ENCODE assay signal across 13 mouse cellular contexts in genomic region chr12:116978201-116978600, GRCm38 (mm10).
DNase-seq lines count a peak whose midpoint lies in the region; ATAC-seq and TF ChIP-seq lines count a peak whose summit lies in the region.
"Had no signal": no experiment of that assay in that cellular context is flagged by ENCODE, and none has a peak within 500 bp of the region (broad histone marks: within the 10 kb centered on the region; RNA-seq: fewer than 3 reads in every experiment).

No protein-coding gene starts in this region.

- no peak for TF ChIP-seq POLR2A in kidney, adult 2 months (IDR thresholded peaks at IDR 0.05; ENCODE audit: low read depth, low read length)

- no peak overlapping the region for H3K4me3 ChIP-seq in kidney, adult 2 months (ENCODE audit: insufficient read depth, low read depth, low read length)
- H3K4me3 ChIP-seq in kidney, embryonic 16.5 days (ENCODE audit: low read length): no peak overlapping the region
- H3K4me3 ChIP-seq: forebrain, embryonic 15.5 days; lung, embryonic 15.5 days; myocyte had no signal

- no peaks in the 10 kb centered on the region for H3K36me3 ChIP-seq in kidney, adult 2 months (ENCODE audit: control insufficient read depth, insufficient read depth, low read length)
- no peaks in the 10 kb centered on the region for H3K36me3 ChIP-seq in kidney, embryonic 16.5 days (ENCODE audit: insufficient read depth, low read length)
- H3K36me3 ChIP-seq: forebrain, embryonic 15.5 days; G1E; lung, embryonic 15.5 days had no signal

- TF ChIP-seq CTCF in kidney, adult 2 months (conservative IDR thresholded peaks at IDR 0.05; ENCODE audit: insufficient read depth, insufficient read length, low read depth, low read length): peak; percentile 51

- H3K9me3 ChIP-seq in kidney, embryonic 16.5 days (ENCODE audit: low read length): no peaks in the 10 kb centered on the region
- H3K9me3 ChIP-seq: forebrain, embryonic 15.5 days; lung, embryonic 15.5 days had no signal

- H3K9ac ChIP-seq in kidney, embryonic 16.5 days (replicated peaks; ENCODE audit: low read length): no peak overlapping the region
- H3K9ac ChIP-seq: forebrain, embryonic 15.5 days; lung, embryonic 15.5 days had no signal

- no peaks in the 10 kb centered on the region for H3K27me3 ChIP-seq in kidney, adult 2 months (replicated peaks; ENCODE audit: control insufficient read depth, insufficient read depth, low read length)
- no peaks in the 10 kb centered on the region for H3K27me3 ChIP-seq in kidney, embryonic 16.5 days (ENCODE audit: insufficient read depth, low read length)
- H3K27me3 ChIP-seq: forebrain, embryonic 15.5 days; lung, embryonic 15.5 days had no signal

- no peaks in the 10 kb centered on the region for H3K4me1 ChIP-seq in kidney, adult 2 months (ENCODE audit: control insufficient read depth, insufficient read depth, low read length)
- no peaks in the 10 kb centered on the region for H3K4me1 ChIP-seq in kidney, embryonic 16.5 days (ENCODE audit: insufficient read depth, low read length)
- H3K4me1 ChIP-seq: forebrain, embryonic 15.5 days; lung, embryonic 15.5 days had no signal

- WGBS in kidney, adult 2 months: 83% methylated on average over 6 of the region's 6 CpGs
- 84% methylated on average over 6 of the region's 6 CpGs for WGBS in kidney, embryonic 16.5 days

- DNase-seq in kidney, adult 2 months: peak; percentile 18
- peak; percentile 1 for DNase-seq in right cerebral cortex, postnatal 25 days
- DNase-seq in right cerebral cortex, postnatal 4 days: no peak
- DNase-seq in adrenal gland, postnatal 25 days: peak; percentile 30
- DNase-seq in lung, postnatal 36 days: peak; percentile 21
- DNase-seq in urinary bladder, postnatal 14 days (ENCODE audit: low spot score): no peak
- DNase-seq in left cerebral cortex, adult 11 months (ENCODE audit: low spot score): no peak

- H3K27ac ChIP-seq in kidney, adult 2 months (ENCODE audit: insufficient read depth, low read depth, low read length): no peak overlapping the region
- H3K27ac ChIP-seq in kidney, embryonic 16.5 days (ENCODE audit: low read length): no peak overlapping the region
- H3K27ac ChIP-seq: forebrain, embryonic 15.5 days; lung, embryonic 15.5 days had no signal

- ATAC-seq in kidney, embryonic 16.5 days (ENCODE audit: low FRiP score, low TSS enrichment): no peak
- ATAC-seq: forebrain, embryonic 15.5 days had no signal

- H3K4me2 ChIP-seq in kidney, embryonic 16.5 days (replicated peaks; ENCODE audit: low read depth, low read length): no peak overlapping the region
- H3K4me2 ChIP-seq: forebrain, embryonic 15.5 days; heart, embryonic 11.5 days; lung, embryonic 15.5 days had no signal

Comparison
In these comparisons a context has a peak if more than half of its experiments do, and no peak if none do; other contexts are left out.
1. DNase-seq: peak in kidney, adult 2 months (single experiment), right cerebral cortex, postnatal 25 days (single experiment), adrenal gland, postnatal 25 days (single experiment) and lung, postnatal 36 days (single experiment); none in right cerebral cortex, postnatal 4 days (single experiment), urinary bladder, postnatal 14 days (single experiment) and left cerebral cortex, adult 11 months (single experiment).